In genomic region chr4:134753516-134754261, GRCm38 (mm10) we compare ENCODE assay signal across 9 mouse cellular contexts. TPM values are rescaled to one million over a fixed set of nuclear protein-coding genes. Genes with fewer than 3 reads are reported as not detected.
DNase-seq lines count a peak whose midpoint lies in the region; ATAC-seq and TF ChIP-seq lines count a peak whose summit lies in the region.
"Had no signal": no experiment of that assay in that cellular context is flagged by ENCODE, and none has a peak within 500 bp of the region (broad histone marks: within the 10 kb centered on the region; RNA-seq: fewer than 3 reads in every experiment).

No protein-coding gene starts in this region.

- peak; percentile 70 for DNase-seq in kidney, postnatal 0 days (ENCODE audit: low spot score)
- DNase-seq in kidney, adult 9 months: no peak
- no peak for DNase-seq in ovary, postnatal 14 days (ENCODE audit: low spot score)
- no peak for DNase-seq in forebrain, embryonic 14.5 days (ENCODE audit: low spot score)
- DNase-seq: cerebellum, adult 11-12 months had no signal

- no peak for ATAC-seq in kidney, postnatal 0 days (replicated peaks; ENCODE audit: low FRiP score, low read depth)
- peak; percentile 17; the same call in 1 of the 2 replicates for ATAC-seq in granulocyte monocyte progenitor cell, adult 5-6 weeks (replicated peaks; ENCODE audit: poor library complexity, severe bottlenecking)
- ATAC-seq in neural tube, embryonic 15.5 days (ENCODE audit: low FRiP score): no peak
- ATAC-seq in inflammation-experienced regulatory T-cells, adult 6 months: no peak
- ATAC-seq in forebrain, embryonic 14.5 days: no peak

- WGBS in kidney, postnatal 0 days: 50% methylated on average over 17 of the region's 17 CpGs
- WGBS in neural tube, embryonic 15.5 days: 52% methylated on average over 17 of the region's 17 CpGs
- WGBS in forebrain, embryonic 14.5 days: 25% methylated on average over 17 of the region's 17 CpGs

- H3K36me3 ChIP-seq in kidney, postnatal 0 days (ENCODE audit: insufficient read depth, low read length): 0 out of 2 replicates have a peak, but pooled peaks cover 16% of the 10 kb centered on the region
- no peaks in the 10 kb centered on the region for H3K36me3 ChIP-seq in neural tube, embryonic 15.5 days
- H3K36me3 ChIP-seq in forebrain, embryonic 14.5 days (ENCODE audit: control insufficient read depth, insufficient read depth, low read length): no peaks in the 10 kb centered on the region

- H3K27me3 ChIP-seq in kidney, postnatal 0 days (ENCODE audit: insufficient read depth, low read length): no peaks in the 10 kb centered on the region
- H3K27me3 ChIP-seq in neural tube, embryonic 15.5 days (replicated peaks): no peaks in the 10 kb centered on the region
- no peaks in the 10 kb centered on the region for H3K27me3 ChIP-seq in forebrain, embryonic 14.5 days (replicated peaks; ENCODE audit: control insufficient read depth, insufficient read depth, low read length)

- peak overlapping the region; percentile 48; the same call in 1 of the 2 replicates for H3K27ac ChIP-seq in kidney, postnatal 0 days
- peak overlapping the region; percentile 13; the same call in 1 of the 2 replicates for H3K27ac ChIP-seq in brown adipose tissue, adult 24 weeks (replicated peaks; ENCODE audit: low read depth, low read length)
- 0 out of 2 replicates have a peak overlapping the region, but pooled peaks have one; percentile 37 for H3K27ac ChIP-seq in neural tube, embryonic 15.5 days (replicated peaks)
- no peak overlapping the region for H3K27ac ChIP-seq in forebrain, embryonic 14.5 days (ENCODE audit: low read depth, low read length)

- no peak overlapping the region for H3K9ac ChIP-seq in kidney, postnatal 0 days (ENCODE audit: low read depth, low read length)
- no peak overlapping the region for H3K9ac ChIP-seq in neural tube, embryonic 15.5 days (replicated peaks)
- no peak overlapping the region for H3K9ac ChIP-seq in forebrain, embryonic 14.5 days (ENCODE audit: low read length)

- H3K4me2 ChIP-seq in kidney, postnatal 0 days (ENCODE audit: low read length): no peak overlapping the region
- H3K4me2 ChIP-seq in neural tube, embryonic 15.5 days: no peak overlapping the region
- H3K4me2 ChIP-seq in forebrain, embryonic 14.5 days (ENCODE audit: low read length): no peak overlapping the region

- H3K4me3 ChIP-seq in kidney, postnatal 0 days (replicated peaks; ENCODE audit: low read depth, low read length): no peak overlapping the region
- H3K4me3 ChIP-seq in brown adipose tissue, adult 24 weeks (ENCODE audit: insufficient read depth, low read depth, low read length): no peak overlapping the region
- no peak overlapping the region for H3K4me3 ChIP-seq in neural tube, embryonic 15.5 days (replicated peaks)
- no peak overlapping the region for H3K4me3 ChIP-seq in forebrain, embryonic 14.5 days (ENCODE audit: low read depth, low read length)

- no peak for TF ChIP-seq CTCF in kidney, postnatal 0 days (IDR thresholded peaks at IDR 0.05; ENCODE audit: low read depth)

- H3K4me1 ChIP-seq in kidney, postnatal 0 days (replicated peaks; ENCODE audit: insufficient read depth, low read length): peaks cover 15% of the 10 kb centered on the region
- peaks cover 30% of the 10 kb centered on the region for H3K4me1 ChIP-seq in brown adipose tissue, adult 24 weeks (ENCODE audit: control insufficient read depth, insufficient read depth, insufficient read length, low read length)
- H3K4me1 ChIP-seq in neural tube, embryonic 15.5 days: peaks cover 23% of the 10 kb centered on the region
- no peaks in the 10 kb centered on the region for H3K4me1 ChIP-seq in forebrain, embryonic 14.5 days (ENCODE audit: control insufficient read depth, insufficient read depth, low read length)

- H3K9me3 ChIP-seq in kidney, postnatal 0 days (replicated peaks; ENCODE audit: low read length): no peaks in the 10 kb centered on the region
- H3K9me3 ChIP-seq in neural tube, embryonic 15.5 days (replicated peaks): no peaks in the 10 kb centered on the region
- no peaks in the 10 kb centered on the region for H3K9me3 ChIP-seq in forebrain, embryonic 14.5 days (replicated peaks; ENCODE audit: control insufficient read depth, low read length)

RNA-seq across cellular contexts. Expression of gene Ldlrap1, which starts 14.1 kb away (rescaled TPM):
- 21.2 and 21.3 TPM in 2 replicates for polyA plus RNA-seq in kidney, postnatal 0 days (2015; fragmentation: Nextera tagmentation; extraction: Ambion mirVana)
- 6.8 and 11.8 TPM in 2 replicates for polyA plus RNA-seq in brown adipose tissue, adult 24 weeks (2012; ENCODE audit: insufficient read depth, insufficient read length, missing spikeins)
- total RNA-seq in granulocyte monocyte progenitor cell, adult 5-6 weeks (2014; fragmentation: Nextera tagmentation): 28.4 and 30.6 TPM in 2 replicates
- 10.1 and 10.2 TPM in 2 replicates for total RNA-seq in granulocyte monocyte progenitor cell, adult 5-6 weeks (2017)
- 2.4 and 7.9 TPM in 2 replicates for polyA plus RNA-seq in neural tube, embryonic 15.5 days (2015; fragmentation: Nextera tagmentation; extraction: Ambion mirVana)
- polyA plus RNA-seq in inflammation-experienced regulatory T-cells, adult 6 months (2017; shearing (Covaris generic)): 10 to 100 TPM; 14.2 to 31.3 (median 24.4) TPM
- 1.6 and 1.7 TPM in 2 replicates for polyA plus RNA-seq in forebrain, embryonic 14.5 days (2014; fragmentation: Nextera tagmentation; extraction: Ambion mirVana)

RNA-seq across cellular contexts. Expression of gene Man1c1, which starts 49.6 kb away (rescaled TPM):
- 3.2 and 3.4 TPM in 2 replicates for polyA plus RNA-seq in kidney, postnatal 0 days (2015; fragmentation: Nextera tagmentation; extraction: Ambion mirVana)
- polyA plus RNA-seq in brown adipose tissue, adult 24 weeks (2012; ENCODE audit: insufficient read depth, insufficient read length, missing spikeins): 2.5 and 2.6 TPM in 2 replicates
- 9.5 and 11.6 TPM in 2 replicates for total RNA-seq in granulocyte monocyte progenitor cell, adult 5-6 weeks (2014; fragmentation: Nextera tagmentation)
- 4.8 and 5.1 TPM in 2 replicates for total RNA-seq in granulocyte monocyte progenitor cell, adult 5-6 weeks (2017)
- polyA plus RNA-seq in neural tube, embryonic 15.5 days (2015; fragmentation: Nextera tagmentation; extraction: Ambion mirVana): 4.7 and 4.9 TPM in 2 replicates
- 1 to 10 TPM in 2 of 3 experiments, under 1 TPM in 1; 0.90 to 1.9 (median 1.1) TPM for polyA plus RNA-seq in inflammation-experienced regulatory T-cells, adult 6 months (2017; shearing (Covaris generic))
- polyA plus RNA-seq in forebrain, embryonic 14.5 days (2014; fragmentation: Nextera tagmentation; extraction: Ambion mirVana): 1.5 and 1.9 TPM in 2 replicates
